Mouse (Mus musculus): ENCODE measurements around the gene Adam1b.

DNA sequence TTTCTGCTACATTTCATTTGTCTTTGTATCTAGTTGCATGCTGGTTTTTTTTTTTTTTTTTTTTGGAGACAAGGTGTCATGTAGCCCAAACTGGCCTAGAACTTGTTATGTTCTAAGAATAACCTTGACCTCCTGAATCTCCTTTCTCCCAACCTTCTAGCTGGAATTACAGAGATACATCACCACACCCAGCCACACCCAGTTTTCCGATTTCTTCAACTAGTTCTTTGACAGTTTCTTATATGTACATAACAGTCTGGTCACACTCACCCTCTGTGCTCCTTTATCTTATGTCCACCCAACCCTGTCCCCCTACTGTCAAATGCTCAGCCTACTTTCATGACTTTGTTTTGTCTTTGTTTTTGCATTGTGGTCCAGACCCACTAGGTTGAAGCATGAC, 3.6 kb upstream of the Adam1b start:
- no peak for TF ChIP-seq GATA1 (IDR thresholded peaks at IDR 0.05; ENCODE audit: borderline replicate concordance, low read length)
- TF ChIP-seq FLI1 (IDR thresholded peaks at IDR 0.05; ENCODE audit: low read length), result no peak
